Mouse (Mus musculus) adrenal gland, adult (tissue): ENCODE results near the gene Rab12.

Source experiments
- DNase-seq, 2 experiments: peaks; one replicate each; pipeline ENCODE4 v3.0.0; 2022 to 2023; ENCODE audit warnings: low spot score in 1 of 2; ENCODE audit not compliant: inconsistent age in 2 of 2

Gene Rab12

GRCm38 (mm10) chr17:66503466-66503865, 16.1 kb downstream of the Rab12 start:
- DNase-seq, result peak in 1 of 2 experiments; percentile 20

- DNase-seq, result peak in 1 of 2 experiments; percentile 22
Measured at GRCm38 (mm10) chr17:66502865-66503264, 16.7 kb downstream of the Rab12 start.

- no peak for DNase-seq
Measured at GRCm38 (mm10) chr17:66498598-66498997, 20.9 kb downstream of the Rab12 start.

GRCm38 (mm10) chr17:66496589-66496988, 22.9 kb downstream of the Rab12 start:
- no peak for DNase-seq

GRCm38 (mm10) chr17:66490022-66490601, 29.4 kb downstream of the Rab12 start:
- DNase-seq, result peak; percentile 43 to 82

GRCm38 (mm10) chr17:66486576-66486975, 33.0 kb downstream of the Rab12 start:
- DNase-seq, result no peak

- DNase-seq, result peak; percentile 72 to 91
Measured at GRCm38 (mm10) chr17:66485742-66486141, 33.8 kb downstream of the Rab12 start.

- DNase-seq, result no peak
Measured at GRCm38 (mm10) chr17:66484965-66485364, 34.6 kb downstream of the Rab12 start.

- DNase-seq, result no peak
Measured at GRCm38 (mm10) chr17:66483651-66484454, 35.7 kb downstream of the Rab12 start.

GRCm38 (mm10) chr17:66481295-66481694, 38.2 kb downstream of the Rab12 start:
- no peak for DNase-seq

GRCm38 (mm10) chr17:66480491-66481278, 38.8 kb downstream of the Rab12 start:
- peak in 1 of 2 experiments; percentile 43 for DNase-seq

GRCm38 (mm10) chr17:66479813-66480490, 39.6 kb downstream of the Rab12 start:
- DNase-seq, result peak in 1 of 2 experiments; percentile 18

GRCm38 (mm10) chr17:66479311-66479710, 40.2 kb downstream of the Rab12 start:
- DNase-seq, result peak in 1 of 2 experiments; percentile 50

- no peak for DNase-seq
Measured at GRCm38 (mm10) chr17:66473205-66473604, 46.3 kb downstream of the Rab12 start.

- no peak for DNase-seq
Measured at GRCm38 (mm10) chr17:66471775-66472174, 47.8 kb downstream of the Rab12 start.

- DNase-seq, result no peak
Measured at GRCm38 (mm10) chr17:66471252-66471651, 48.3 kb downstream of the Rab12 start.

- DNase-seq, result no peak
Measured at GRCm38 (mm10) chr17:66470020-66470419, 49.5 kb downstream of the Rab12 start.

GRCm38 (mm10) chr17:66457278-66457677, 62.3 kb downstream of the Rab12 start:
- DNase-seq, result no peak

GRCm38 (mm10) chr17:66451143-66451542, 68.4 kb downstream of the Rab12 start:
- peak; percentile 84 to 93 for DNase-seq

- DNase-seq, result peak in 1 of 2 experiments; percentile 52
Measured at GRCm38 (mm10) chr17:66450526-66451070, 68.9 kb downstream of the Rab12 start.
